Mouse (Mus musculus) liver, adult (tissue): ENCODE measurements around the gene Rangap1.

ENCODE experiments used
- GATA4 ChIP-seq: IDR thresholded peaks from 2 replicates; pipeline ENCODE4 v1.6.1; 2014; ENCODE audit warnings: mild to moderate bottlenecking, low read length; ENCODE audit not compliant: insufficient replicate concordance

The Rangap1 gene

DNA sequence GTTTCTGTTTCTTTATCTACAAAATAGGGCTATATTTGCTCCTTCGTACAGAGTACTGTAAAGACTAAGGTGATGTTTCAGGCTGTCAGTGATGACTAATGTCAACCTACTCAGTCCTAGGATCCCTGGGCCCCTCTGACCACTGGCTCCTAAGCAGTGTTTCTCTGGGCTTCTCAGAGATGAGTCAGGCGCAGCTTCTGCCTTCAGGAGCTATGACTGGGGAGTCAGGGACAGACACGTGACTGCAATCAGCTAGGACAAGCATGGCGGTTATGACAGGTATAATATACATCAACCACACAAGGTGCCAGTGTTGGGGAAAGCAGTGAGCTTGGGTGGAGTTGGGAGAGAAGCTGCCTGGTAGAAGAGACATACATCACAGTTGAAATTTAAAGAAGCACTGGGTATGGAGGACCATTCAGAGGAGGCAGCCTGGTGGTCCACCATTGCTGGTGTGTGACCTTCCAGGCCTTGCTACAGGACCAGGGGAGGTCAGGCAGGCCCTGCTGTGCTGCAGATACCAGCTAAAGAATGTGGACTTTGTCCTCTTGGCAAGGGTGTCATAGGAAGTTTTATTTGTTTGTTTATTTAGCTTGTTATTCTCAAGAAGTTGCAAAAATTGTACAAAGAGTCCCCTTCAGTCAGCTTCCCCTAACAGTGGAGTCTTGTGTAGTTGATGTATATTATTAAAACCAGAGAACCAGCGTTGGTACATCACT lies 15.2 kb upstream of the Rangap1 start:
- no peak for TF ChIP-seq GATA4

DNA sequence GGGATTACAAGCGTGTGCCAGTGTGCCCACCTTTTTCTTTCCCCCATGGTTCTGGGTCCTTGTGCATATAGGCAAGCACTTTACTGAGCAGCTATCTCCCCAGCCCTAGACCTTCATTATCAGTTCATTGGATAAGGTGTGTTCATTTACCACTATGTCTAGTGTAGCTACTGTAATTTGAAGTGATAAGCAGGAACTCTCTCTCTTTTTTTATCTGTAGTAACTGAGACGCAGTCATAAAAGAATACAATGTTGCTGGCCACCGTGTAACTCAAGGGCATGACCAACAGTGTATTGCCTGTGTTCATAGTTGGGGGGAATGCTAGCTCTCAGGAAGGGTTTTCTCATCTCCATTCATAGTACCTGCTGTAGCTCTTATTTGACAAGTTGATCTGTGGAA lies 14.2 kb upstream of the Rangap1 start:
- no peak for TF ChIP-seq GATA4

- no peak for TF ChIP-seq GATA4
These were observed 13.4 kb upstream of the Rangap1 start for GRCm38 (mm10) chr15:81758701-81759100.

GRCm38 (mm10) chr15:81753669-81754068 lies 8.3 kb upstream of the Rangap1 start:
- no peak for TF ChIP-seq GATA4

DNA sequence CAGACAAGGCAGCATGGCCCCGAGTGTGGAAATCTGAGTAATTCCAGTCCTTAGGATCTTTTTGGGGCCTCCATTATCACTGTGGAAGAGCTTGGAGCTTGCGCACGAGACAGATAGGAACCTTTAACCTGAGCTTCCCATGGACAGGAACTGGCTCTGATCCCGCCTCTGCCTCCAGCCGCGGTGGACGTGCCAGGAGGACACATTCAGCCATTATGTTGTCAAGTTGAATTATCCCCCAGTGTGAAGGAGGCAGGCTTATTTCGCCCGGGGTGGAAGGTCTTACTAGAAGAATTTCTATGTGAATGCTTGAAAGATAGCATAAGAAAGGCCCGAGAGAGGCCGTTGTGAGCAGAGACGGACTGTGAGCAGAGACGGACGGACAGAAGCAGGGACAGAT lies 4.4 kb upstream of the Rangap1 start:
- no peak for TF ChIP-seq GATA4

DNA sequence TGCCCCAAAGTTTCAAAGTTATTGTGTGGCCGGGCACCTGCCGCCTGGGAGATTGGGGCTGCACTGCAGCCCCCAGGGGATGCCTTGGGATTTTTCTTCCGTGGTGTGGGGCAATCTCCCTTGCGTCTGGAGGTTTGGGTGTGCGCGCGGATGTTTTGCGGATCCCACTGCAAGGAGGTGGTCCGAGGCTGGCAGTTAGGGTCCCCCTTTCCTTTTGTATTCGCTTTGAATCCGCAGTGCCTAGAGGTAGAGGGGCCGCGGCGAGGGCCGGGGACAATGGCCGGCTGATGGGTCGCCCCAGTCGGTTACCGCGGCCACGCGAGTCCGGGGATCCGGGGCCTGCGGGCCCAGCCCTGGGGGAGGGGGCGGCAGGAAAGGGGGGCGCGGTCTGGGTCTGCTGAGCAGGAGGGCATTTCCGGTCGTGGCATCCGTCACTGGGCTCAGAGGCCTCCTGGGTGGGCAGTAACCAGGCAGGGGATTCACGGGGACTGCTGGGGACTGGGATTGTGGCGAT lies 328 bp upstream of the Rangap1 start:
- TF ChIP-seq GATA4, result no peak

GRCm38 (mm10) chr15:81739924-81740323 lies 5.4 kb downstream of the Rangap1 start:
- no peak for TF ChIP-seq GATA4

- no peak for TF ChIP-seq GATA4
These were observed 6.0 kb downstream of the Rangap1 start for GRCm38 (mm10) chr15:81739296-81739695.

GRCm38 (mm10) chr15:81735075-81735474 lies 10.3 kb downstream of the Rangap1 start:
- no peak for TF ChIP-seq GATA4

GRCm38 (mm10) chr15:81729792-81730635 lies 15.3 kb downstream of the Rangap1 start:
- TF ChIP-seq GATA4, result peak; percentile 36; the same call in 1 of the 2 replicates

DNA sequence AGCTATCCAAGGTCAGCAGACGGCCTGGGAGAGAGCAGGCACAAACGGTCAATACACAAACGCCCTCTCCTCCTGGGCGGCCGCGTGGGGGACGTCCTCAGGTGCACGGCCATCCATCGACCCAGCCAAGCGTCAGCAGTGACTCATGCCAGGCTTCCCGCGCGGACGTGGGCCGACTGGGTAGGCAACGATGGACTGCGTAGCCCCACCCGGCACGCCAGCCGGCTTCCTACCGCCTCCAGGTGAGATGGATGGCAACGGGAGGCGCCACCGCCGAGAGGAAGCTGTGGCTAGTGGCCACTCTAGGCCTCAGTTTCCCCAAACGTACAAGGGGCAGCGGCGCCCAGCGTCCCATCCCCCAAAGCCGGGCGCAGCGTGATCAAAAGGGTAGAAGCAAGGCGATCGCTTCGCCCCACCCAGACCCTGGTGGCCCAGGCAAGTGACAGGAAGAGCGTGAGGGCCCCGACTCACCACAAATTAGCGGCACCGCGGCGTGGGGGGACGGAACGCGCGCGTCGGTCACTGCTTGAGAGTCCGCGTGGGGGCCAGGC lies 16.0 kb downstream of the Rangap1 start:
- no peak for TF ChIP-seq GATA4

DNA sequence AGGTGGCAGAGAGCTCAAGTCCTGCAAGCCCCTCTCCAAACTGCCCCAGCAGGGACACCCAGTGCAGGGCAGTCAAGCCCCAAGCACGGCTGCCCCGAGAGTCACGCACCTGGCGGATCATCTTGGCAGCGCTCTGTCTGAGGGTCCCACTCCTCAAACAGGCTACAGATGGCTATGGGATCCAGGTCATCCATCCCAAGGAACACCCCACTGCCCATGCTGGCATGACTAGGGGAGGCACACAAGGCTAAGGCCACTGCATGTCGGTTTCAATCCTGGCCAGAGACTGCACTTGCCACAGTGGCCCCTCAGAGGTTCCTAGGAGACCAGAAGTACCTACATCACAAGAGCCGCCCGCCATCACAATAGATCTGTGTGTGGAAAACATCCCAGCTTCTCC lies 19.4 kb downstream of the Rangap1 start:
- no peak for TF ChIP-seq GATA4

GRCm38 (mm10) chr15:81723653-81724052 lies 21.7 kb downstream of the Rangap1 start:
- no peak for TF ChIP-seq GATA4

GRCm38 (mm10) chr15:81722361-81722760 lies 23.0 kb downstream of the Rangap1 start:
- no peak for TF ChIP-seq GATA4

GRCm38 (mm10) chr15:81719139-81719531 lies 26.2 kb downstream of the Rangap1 start:
- TF ChIP-seq GATA4, result no peak
